Mouse (Mus musculus) neural tube, embryonic 15.5 days (tissue): Measurements from ENCODE around the gene Hsd3b1. TPM values are rescaled to one million over a fixed set of nuclear protein-coding genes. Genes with fewer than 3 reads are reported as not detected.

Experiments
- polyA plus RNA-seq: library from polyadenylated mRNA; unstranded; fragments of >200 nt; fragmentation: Nextera tagmentation; extraction: Ambion mirVana; gene quantifications from 2 replicates; pipeline ENCODE4 v1.2.1, GENCODE M21; 2015

Hsd3b1 gene
- polyA plus RNA-seq, 1 experiment from 2014 or later = 0.08 TPM

Other genes starting within 250 kb of the Hsd3b1 start
- not detected in 2 replicates for gene Hsd3b5, start 229.5 kb downstream of the Hsd3b1 start, polyA plus RNA-seq
- gene Hsd3b2, start 135.3 kb downstream of the Hsd3b1 start, polyA plus RNA-seq = 0.10 TPM in 1 of 2 replicates, not detected in the other
- 0.46 and 0.54 TPM in 2 replicates for gene Hsd3b3, start 96.7 kb downstream of the Hsd3b1 start, polyA plus RNA-seq
- 0.79 and 0.99 TPM in 2 replicates for gene Hsd3b6, start 45.4 kb downstream of the Hsd3b1 start, polyA plus RNA-seq
- 0.09 and 1.8 TPM in 2 replicates for gene Hao2, start 33.4 kb upstream of the Hsd3b1 start, polyA plus RNA-seq